Mouse (Mus musculus) hindbrain, embryonic 16.5 days (tissue): ENCODE results near the gene Rnf41. TPM values are rescaled to one million over a fixed set of nuclear protein-coding genes. Genes with fewer than 3 reads are reported as not detected.

ENCODE experiments used
- ATAC-seq: fragments of 200-750 bp; cut with Nextera tagmentation; 2 replicates; pipeline ENCODE4 v1.8.0; 2017; ENCODE audit warnings: moderate TSS enrichment, moderate library complexity
- H3K27ac ChIP-seq: fragments of 300-500 bp; sonication (generic); 2 replicates; pipeline ENCODE4 v1.5.1; 2014; ENCODE audit warnings: low read depth, mild to moderate bottlenecking, control low read depth, low read length, moderate library complexity
- H3K27me3 ChIP-seq: fragments of 300-500 bp; sonication (generic); replicated peaks from 2 replicates; pipeline ENCODE4 v1.6.1; 2014; ENCODE audit warnings: low read length; ENCODE audit not compliant: control insufficient read depth, insufficient read depth
- H3K36me3 ChIP-seq: fragments of 300-500 bp; sonication (generic); 2 replicates; pipeline ENCODE4 v1.6.1; 2014; ENCODE audit warnings: mild to moderate bottlenecking, low read length, moderate library complexity, mixed read lengths; ENCODE audit not compliant: control insufficient read depth, insufficient read depth
- H3K4me1 ChIP-seq: fragments of 300-500 bp; sonication (generic); 2 replicates; pipeline ENCODE4 v1.6.1; 2014; ENCODE audit warnings: low read depth, low read length; ENCODE audit not compliant: control insufficient read depth, insufficient read depth
- H3K4me2 ChIP-seq: fragments of 300-500 bp; sonication (generic); 2 replicates; pipeline ENCODE4 v1.6.1; 2014; ENCODE audit warnings: mild to moderate bottlenecking, low read length, control low read depth, moderate library complexity
- H3K4me3 ChIP-seq: fragments of 300-500 bp; sonication (generic); 2 replicates; pipeline ENCODE4 v1.5.1; 2014; ENCODE audit warnings: mild to moderate bottlenecking, low read length, control low read depth, moderate library complexity
- H3K9ac ChIP-seq: fragments of 300-500 bp; sonication (generic); 2 replicates; pipeline ENCODE4 v1.6.1; 2014; ENCODE audit warnings: low read depth, mild to moderate bottlenecking, control low read depth, low read length, moderate library complexity
- H3K9me3 ChIP-seq: fragments of 300-500 bp; sonication (generic); 2 replicates; pipeline ENCODE4 v1.6.1; 2014; ENCODE audit warnings: mild to moderate bottlenecking, low read length, moderate library complexity; ENCODE audit not compliant: control insufficient read depth
- WGBS: fragments of 180-500 bp; shearing (Covaris S2); extraction: QIAGEN DNeasy Blood & Tissue Kit; methylation state at CpG from one replicate; pipeline ENCODE4 v1.1.7; 2014; 5-methylcytosine and 5-hydroxymethylcytosine counted together
- polyA plus RNA-seq: library from polyadenylated mRNA; unstranded; fragments of >200 nt; fragmentation: Nextera tagmentation; extraction: Ambion mirVana; gene quantifications from 2 replicates; pipeline ENCODE4 v1.2.1, GENCODE M21; 2015

The Rnf41 gene
- polyA plus RNA-seq, 1 experiment from 2014 or later, result 98.3 TPM

DNA sequence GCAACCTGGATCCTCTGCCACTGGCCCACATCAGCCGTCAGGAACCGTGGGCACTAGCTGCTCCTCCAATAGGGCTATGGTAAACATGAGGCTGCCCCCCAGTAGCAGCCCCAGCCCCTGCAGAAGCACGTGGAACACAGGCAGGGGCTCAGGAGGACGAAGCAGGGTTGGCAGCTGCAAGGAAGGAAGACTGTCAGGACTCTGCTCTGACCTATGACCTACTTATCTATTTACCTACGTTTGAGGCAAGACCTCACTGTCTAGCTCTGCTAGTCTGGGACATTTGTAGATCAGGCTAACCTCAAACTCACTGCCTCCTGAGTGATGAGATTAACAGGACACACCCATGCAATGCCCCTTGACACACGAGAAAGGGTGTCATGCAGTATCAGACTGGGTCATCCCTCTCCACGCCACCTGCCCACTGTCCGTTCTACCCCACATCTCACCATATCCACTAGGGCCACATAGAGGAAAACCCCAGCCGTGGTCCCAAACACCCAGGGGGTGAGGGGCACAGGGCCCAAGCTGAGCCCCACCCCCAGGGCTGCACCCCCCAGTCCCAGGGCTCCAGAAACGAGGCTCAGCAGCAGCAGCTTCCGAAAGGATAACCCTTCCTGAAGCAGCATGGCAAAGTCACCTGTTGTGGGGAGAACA, 15.3 kb upstream of the Rnf41 start:
- Histone ChIP-seq H3K27me3 (no peaks in the 10 kb centered on the region), H3K4me2 (no peak overlapping the region), H3K9ac (no peak overlapping the region), H3K4me1 (no peaks in the 10 kb centered on the region; the same call in 1 of the 2 replicates), H3K36me3 (peaks cover 18% of the 10 kb centered on the region), H3K4me3 (no peak overlapping the region), H3K9me3 (no peaks in the 10 kb centered on the region), H3K27ac (no peak overlapping the region)
- WGBS, result 67% methylated on average over 11 of the region's 11 CpGs
- ATAC-seq, result 0 out of 2 replicates have a peak, but pooled peaks have one; percentile 3

DNA sequence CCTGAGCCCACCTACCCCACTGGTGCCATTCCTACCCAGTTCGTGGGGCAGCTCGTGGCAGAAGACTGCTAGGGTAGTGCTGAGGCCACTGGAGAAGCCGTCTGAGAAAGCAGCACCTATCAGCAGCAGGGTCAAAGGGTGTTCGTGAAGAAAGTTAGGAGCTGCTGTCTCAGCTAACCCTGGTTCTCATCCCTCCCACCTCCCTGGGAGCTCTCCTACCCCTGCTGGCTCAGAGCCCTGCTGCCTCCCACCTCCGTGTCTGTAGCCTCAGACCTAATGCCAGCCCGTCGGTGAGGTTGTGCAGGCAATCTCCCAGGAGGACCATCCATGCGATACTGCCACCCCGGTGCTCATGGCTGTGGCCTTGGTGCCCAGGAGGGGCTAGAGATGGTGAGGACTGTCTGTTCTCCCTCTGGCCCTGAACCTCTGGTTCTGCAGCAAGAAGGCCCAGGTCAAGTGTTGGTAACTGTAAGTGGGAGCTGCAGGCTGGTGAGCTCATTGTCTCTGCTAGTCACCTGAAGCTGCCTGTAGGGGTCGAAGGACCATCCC, 14.7 kb upstream of the Rnf41 start:
- H3K4me1 ChIP-seq, result no peaks in the 10 kb centered on the region; the same call in 1 of the 2 replicates
- H3K9me3 ChIP-seq, result no peaks in the 10 kb centered on the region
- H3K27ac ChIP-seq, result no peak overlapping the region
- no peak for ATAC-seq
- no peak overlapping the region for H3K4me2 ChIP-seq
- peaks cover 14% of the 10 kb centered on the region for H3K36me3 ChIP-seq
- WGBS, result 70% methylated on average over 10 of the region's 10 CpGs
- H3K4me3 ChIP-seq, result no peak overlapping the region
- H3K9ac ChIP-seq, result no peak overlapping the region
- H3K27me3 ChIP-seq, result no peaks in the 10 kb centered on the region

- ATAC-seq, result 0 out of 2 replicates have a peak, but pooled peaks have one; percentile 31
- WGBS, result 56% methylated on average over 7 of the region's 7 CpGs
- H3K4me2 ChIP-seq, result no peak overlapping the region
Observed at GRCm38 (mm10) chr10:128397466-128397865, 14.0 kb upstream of the Rnf41 start.

GRCm38 (mm10) chr10:128400338-128400737, 11.1 kb upstream of the Rnf41 start:
- H3K9me3 ChIP-seq, result no peaks in the 10 kb centered on the region
- no peak overlapping the region for H3K27ac ChIP-seq
- H3K27me3 ChIP-seq, result no peaks in the 10 kb centered on the region
- H3K36me3 ChIP-seq, result peaks cover 2% of the 10 kb centered on the region
- 34% methylated on average over 5 of the region's 5 CpGs for WGBS
- no peak overlapping the region for H3K4me3 ChIP-seq
- no peak for ATAC-seq
- H3K9ac ChIP-seq, result no peak overlapping the region
- H3K4me2 ChIP-seq, result no peak overlapping the region
- H3K4me1 ChIP-seq, result no peaks in the 10 kb centered on the region

More at GRCm38 (mm10) chr10:128397466-128397865, 14.0 kb upstream of the Rnf41 start:
- Histone ChIP-seq H3K9me3 (no peaks in the 10 kb centered on the region), H3K27me3 (no peaks in the 10 kb centered on the region), H3K4me1 (no peaks in the 10 kb centered on the region; the same call in 1 of the 2 replicates), H3K4me3 (no peak overlapping the region), H3K36me3 (peaks cover 8% of the 10 kb centered on the region), H3K27ac (no peak overlapping the region), H3K9ac (no peak overlapping the region)

- Histone ChIP-seq H3K9me3 (no peaks in the 10 kb centered on the region), H3K36me3 (peaks cover 6% of the 10 kb centered on the region), H3K9ac (no peak within 1 kb of the TSS), H3K27ac (no peak within 1 kb of the TSS), H3K4me2 (no peak within 1 kb of the TSS), H3K4me3 (no peak within 1 kb of the TSS), H3K27me3 (no peaks in the 10 kb centered on the region), H3K4me1 (no peaks in the 10 kb centered on the region)
- 24% methylated on average over 2 of the region's 2 CpGs for WGBS
- ATAC-seq, result no peak
Observed at GRCm38 (mm10) chr10:128401056-128401455, 10.4 kb upstream of the Rnf41 start, which contains the start of gene Slc39a5. Gene Slc39a5, minus strand, starts transcription at chr10:128401229.

DNA sequence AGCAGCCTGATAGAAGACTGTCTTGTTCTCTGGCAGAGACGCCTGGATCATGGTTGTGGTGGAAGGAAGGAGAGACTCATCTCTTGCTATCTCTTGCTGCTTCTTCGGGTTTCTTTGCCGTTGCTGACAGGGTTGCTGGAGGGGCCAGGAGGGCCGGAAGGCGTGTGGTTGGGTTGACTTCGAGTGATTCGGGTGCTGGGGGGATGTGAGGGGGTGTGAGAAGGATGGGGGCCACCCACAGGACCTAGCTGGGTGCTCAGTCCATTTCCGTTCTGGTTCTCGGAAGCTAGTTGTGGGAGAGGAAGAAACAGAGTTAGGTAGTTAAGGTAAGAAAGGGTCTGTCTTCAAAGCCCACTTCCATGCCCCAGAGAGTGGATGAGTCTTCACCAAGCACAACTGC, 9.8 kb upstream of the Rnf41 start:
- Histone ChIP-seq H3K9ac (no peak overlapping the region), H3K4me1 (no peaks in the 10 kb centered on the region), H3K27ac (no peak overlapping the region), H3K36me3 (peaks cover 8% of the 10 kb centered on the region), H3K9me3 (no peaks in the 10 kb centered on the region), H3K4me2 (no peak overlapping the region), H3K27me3 (no peaks in the 10 kb centered on the region), H3K4me3 (no peak overlapping the region)
- ATAC-seq, result no peak
- 76% methylated on average over 9 of the region's 9 CpGs for WGBS

- 71% methylated on average over 7 of the region's 7 CpGs for WGBS
- Histone ChIP-seq H3K4me1 (peaks cover 13% of the 10 kb centered on the region), H3K4me2 (no peak overlapping the region), H3K27ac (no peak overlapping the region; the same call in 1 of the 2 replicates), H3K36me3 (peaks cover 11% of the 10 kb centered on the region), H3K27me3 (no peaks in the 10 kb centered on the region), H3K4me3 (no peak overlapping the region), H3K9me3 (no peaks in the 10 kb centered on the region), H3K9ac (no peak overlapping the region)
- ATAC-seq, result no peak
Observed at GRCm38 (mm10) chr10:128403931-128404330, 7.5 kb upstream of the Rnf41 start.

DNA sequence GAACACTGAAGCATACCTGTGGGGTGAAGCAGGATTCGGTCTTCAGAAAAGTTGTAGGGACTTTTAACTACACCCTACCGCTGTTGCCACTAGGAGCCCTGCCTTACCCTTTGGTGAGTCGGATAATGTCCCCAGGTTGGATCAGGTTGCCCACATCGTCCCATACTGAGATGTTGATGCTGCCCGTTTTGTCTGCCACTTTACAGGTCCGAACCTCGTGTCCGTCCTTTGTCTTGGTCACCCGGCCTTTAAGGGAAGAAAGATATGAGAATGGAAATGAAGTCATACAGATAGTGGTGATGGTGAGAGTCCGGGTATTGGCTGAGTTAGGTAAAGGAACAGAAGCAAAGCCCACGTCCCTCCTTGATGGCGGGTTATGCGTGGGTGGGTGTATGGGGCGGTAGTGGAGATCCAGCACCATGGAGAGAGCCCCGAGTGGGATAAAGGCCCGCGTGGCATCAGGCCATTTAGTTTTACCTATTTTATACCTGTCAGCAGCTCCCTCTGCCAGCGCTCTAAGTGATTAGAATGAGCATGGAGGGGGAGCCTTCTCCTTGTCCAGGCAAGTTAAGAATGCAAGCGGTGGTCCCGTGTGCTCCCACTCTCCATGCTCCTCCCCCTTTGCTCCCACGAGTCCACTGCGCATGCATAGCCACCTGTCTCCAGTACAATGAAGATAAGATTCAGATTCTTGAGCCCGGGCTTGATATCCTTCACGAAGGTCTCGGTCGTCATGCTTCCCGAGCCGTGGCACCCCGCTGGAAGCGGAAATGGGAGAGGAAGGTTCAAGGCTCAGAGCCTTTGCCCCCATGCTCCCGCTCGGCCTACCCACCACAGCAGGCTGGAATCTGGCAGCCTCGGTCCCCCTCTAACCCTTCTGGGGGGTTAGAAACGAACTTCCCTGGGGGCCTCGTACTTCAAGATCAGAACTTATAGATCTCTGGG, 2.6 kb upstream of the Rnf41 start:
- Histone ChIP-seq H3K36me3 (peaks cover 8% of the 10 kb centered on the region; the same call in 1 of the 2 replicates), H3K4me1 (peaks cover 41% of the 10 kb centered on the region), H3K9me3 (no peaks in the 10 kb centered on the region), H3K9ac (peak overlapping the region; percentile 85), H3K4me3 (peak overlapping the region; percentile 99), H3K4me2 (peak overlapping the region; percentile 89), H3K27ac (peak overlapping the region; percentile 85), H3K27me3 (no peaks in the 10 kb centered on the region)
- ATAC-seq, result peak; percentile 19
- WGBS, result 20% methylated on average over 35 of the region's 35 CpGs
